Mouse (Mus musculus): ENCODE data around the gene Pgbd5.

Gene Pgbd5

DNA sequence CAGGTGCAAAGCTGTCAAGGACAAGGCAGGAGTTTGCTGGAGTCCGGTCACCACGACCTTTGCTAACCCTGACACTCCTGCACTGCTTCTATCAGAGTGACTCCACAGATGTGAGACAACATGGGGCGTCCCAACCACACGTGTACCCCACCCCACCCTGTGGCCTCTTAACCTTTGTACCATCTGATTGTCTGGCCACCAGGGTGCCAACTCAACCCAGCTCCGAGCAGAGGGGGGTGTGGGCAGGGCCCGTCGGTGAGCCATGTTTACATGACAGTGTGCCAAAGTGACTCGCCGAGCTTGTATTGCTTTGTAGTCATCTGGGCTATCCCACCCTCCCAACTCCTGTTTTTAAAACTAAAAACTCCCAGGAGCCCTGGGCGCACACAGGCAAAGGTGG lies 94.4 kb downstream of the Pgbd5 start:
- in situ Hi-C loops (cut with MboI): loop anchor here (10.0 kb wide), 1 partner anchor 290 kb away; no protein-coding TSS in a partner anchor

DNA sequence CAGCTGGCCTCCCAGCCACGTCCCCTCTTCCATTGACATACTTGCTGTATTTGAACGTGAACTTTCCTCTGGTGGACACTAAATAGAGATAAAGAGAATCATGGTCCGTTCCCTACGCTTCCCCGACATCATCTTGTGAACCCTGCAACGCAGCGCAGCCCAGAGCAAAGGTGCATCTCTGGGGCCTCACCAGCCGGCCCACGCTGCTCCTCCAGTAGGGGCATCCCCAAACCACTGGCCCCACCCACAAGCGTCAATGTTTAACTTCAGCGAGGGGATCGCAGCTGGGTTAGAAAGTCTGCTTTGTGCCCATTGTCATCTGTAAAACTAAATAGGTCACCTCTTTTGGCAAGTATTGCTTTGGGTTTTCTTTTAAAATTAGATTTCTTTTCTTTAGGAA lies 95.5 kb downstream of the Pgbd5 start:
- in situ Hi-C loops (cut with MboI): loop anchor here (10.0 kb wide), 1 partner anchor 289 kb away; no protein-coding TSS in a partner anchor

DNA sequence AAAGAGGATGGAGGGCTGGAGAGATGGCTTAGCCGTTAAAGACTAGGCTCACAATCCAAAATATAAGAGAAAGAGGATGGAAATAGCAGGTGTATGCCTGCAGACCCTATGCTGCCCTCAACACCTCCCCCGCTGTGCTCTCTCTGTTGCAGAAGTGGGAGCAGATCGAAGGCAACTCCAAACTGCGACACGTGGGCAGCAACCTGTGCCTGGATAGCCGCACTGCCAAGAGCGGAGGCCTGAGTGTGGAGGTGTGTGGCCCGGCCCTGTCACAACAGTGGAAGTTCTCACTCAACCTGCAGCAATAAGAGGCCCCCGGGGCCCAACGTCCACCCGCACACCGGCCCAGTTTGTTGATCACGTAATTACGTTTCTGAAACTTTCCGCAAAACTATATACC lies 96.3 kb downstream of the Pgbd5 start:
- in situ Hi-C loops (cut with MboI): loop anchor here (10.0 kb wide), 1 partner anchor 288 kb away; no protein-coding TSS in a partner anchor

DNA sequence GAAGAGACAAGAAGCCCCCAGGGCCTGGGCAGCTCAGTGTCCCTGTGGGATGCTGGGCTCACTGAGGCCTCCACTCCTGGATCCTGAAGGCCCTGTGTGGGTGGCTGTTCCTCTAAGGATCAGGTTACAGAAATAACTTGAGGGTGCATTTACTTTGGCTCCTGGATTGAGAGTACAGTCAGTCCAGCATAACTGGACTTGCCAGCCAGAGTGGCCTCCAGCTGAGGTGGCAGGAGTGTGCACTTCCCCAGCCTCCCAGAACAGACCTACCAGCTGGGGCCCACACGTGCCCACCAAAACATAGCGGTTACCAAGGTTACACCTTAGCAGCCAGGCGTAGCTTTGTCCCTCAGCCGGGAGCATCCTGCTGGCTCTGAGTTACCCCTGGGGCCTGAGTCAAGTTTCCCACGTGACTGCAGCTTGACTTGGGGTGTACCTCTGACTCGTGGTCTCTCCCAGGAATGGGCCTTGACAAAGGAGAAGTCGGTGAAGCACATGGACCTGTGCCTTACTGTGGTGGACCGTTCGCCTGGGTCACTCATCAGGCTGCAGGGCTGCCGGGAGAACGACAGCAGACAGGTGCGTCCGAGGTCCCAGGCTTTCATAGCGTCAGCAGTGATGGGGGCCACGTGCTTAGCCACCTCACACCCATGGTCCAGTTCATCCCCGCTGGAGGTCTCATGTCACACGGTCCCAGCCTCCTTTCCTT lies 98.9 kb downstream of the Pgbd5 start:
- in situ Hi-C loops (cut with MboI): loop anchor here (10.0 kb wide), 1 partner anchor 286 kb away; no protein-coding TSS in a partner anchor

DNA sequence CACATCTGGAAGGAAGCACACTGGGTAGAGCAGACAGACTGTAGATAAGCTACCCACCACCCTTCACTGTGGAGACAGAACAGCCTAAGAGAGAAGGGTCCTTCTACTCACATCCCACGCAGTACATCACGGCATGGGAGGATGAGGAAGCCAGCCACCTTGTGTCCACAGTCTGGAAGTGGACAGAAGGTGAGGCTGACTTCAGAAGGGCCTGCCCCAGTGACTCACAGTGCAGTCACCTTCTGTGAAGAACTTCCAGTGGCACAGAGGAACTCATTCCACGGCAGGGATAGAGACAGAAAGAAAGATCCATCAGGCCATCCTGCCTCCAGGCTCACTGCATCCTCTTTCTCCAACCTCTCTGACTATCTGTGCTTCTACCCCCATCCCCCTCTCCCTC lies 99.7 kb downstream of the Pgbd5 start:
- in situ Hi-C loops (cut with MboI): loop anchor here (10.0 kb wide), 1 partner anchor 285 kb away; no protein-coding TSS in a partner anchor

DNA sequence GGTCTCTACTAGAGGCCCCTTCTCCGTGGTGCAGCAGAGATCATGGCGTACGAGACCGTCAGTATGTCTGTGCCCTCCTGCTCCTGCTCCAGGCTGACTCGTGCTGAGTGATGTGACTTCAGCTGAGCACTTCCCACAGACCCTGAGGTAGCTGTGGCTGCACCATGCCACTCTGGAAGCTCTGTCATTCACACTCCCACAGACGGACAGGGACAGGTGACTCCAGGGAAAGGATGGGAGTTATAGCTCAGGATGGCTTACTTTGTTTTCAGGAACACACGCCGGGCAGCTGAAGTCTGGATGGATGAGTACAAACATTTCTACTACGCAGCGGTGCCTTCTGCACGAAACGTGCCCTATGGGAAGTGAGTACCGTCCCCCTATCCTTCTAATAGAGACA lies 103.2 kb downstream of the Pgbd5 start:
- in situ Hi-C loops (cut with MboI): no loop called here

DNA sequence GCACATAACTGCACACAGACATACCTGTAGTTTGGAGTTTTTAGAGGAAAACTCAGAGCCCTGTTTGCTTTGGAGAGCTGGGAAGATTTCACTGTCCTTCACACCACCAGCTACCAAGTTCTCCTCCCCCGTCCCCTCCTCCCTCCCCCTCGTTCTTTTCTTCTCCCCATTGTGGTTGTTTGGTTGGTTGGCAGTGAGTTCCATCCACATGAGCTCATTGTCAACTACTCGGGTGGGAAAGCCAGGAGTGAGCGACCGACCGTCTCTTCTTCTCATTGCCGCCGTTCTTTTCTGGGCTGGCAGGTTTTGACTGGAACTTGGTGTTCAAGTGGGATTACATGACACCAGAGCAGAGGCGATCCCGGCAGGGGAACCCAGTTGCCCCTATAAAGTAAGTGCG lies 107.8 kb downstream of the Pgbd5 start:
- in situ Hi-C loops (cut with MboI): no loop called here

DNA sequence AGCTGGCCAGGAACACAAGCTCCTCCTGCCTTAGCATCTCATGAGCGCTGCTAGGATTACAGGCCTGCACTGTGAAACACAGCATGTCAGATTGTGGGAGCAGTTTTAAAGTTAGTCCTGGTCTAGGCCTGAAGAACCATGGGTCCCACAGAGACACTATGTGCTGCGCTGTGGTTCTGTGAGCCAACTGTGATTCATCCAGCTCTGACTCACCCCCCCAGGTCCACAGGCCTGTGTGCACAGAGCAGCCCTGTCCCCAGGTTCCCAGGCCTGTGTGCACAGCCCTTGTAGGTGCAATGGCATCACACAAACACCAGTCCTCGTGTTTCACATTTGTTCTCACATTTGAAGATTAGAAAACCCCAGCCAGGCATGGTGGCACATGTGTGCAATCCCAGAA lies 108.4 kb downstream of the Pgbd5 start:
- in situ Hi-C loops (cut with MboI): no loop called here

DNA sequence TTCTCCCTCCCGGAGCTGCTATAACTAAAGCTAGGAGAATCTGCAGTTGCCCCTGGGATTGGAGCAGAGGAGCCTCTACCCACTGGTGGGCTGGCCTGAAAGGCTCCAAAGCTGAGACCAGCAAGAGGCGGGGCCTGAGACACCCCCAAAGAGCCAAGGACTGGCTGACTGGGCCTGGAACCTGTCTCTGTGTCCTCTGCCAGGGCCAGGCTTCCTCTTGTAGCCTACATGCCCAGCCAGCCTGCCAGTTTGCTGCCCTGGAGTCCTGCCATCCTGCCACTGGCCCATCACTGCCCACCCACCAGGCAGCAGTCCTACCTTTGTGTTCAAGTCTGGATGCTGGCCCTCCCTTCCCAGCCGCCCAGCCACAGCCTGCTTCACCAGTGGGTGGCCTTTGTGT lies 109.0 kb downstream of the Pgbd5 start:
- in situ Hi-C loops (cut with MboI): no loop called here

DNA sequence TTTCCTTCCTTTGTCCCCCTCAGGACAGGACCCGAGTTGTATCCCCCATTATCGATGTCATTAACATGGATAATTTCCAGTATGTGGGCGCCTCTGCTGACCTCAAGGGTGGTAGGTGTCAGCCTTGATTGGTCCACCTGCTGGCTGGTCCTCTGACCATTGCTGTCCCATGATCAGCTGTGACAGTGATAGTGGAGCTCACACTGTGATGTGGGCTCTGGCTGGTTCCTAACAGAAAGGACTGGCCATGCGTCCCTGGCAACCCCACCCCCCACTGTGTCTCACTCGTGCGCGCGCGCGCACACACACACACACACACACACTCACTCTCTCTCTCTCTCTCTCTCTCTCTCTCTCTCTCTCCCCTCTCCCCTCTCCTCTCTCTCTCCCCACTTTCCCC lies 109.8 kb downstream of the Pgbd5 start:
- in situ Hi-C loops (cut with MboI): no loop called here

DNA sequence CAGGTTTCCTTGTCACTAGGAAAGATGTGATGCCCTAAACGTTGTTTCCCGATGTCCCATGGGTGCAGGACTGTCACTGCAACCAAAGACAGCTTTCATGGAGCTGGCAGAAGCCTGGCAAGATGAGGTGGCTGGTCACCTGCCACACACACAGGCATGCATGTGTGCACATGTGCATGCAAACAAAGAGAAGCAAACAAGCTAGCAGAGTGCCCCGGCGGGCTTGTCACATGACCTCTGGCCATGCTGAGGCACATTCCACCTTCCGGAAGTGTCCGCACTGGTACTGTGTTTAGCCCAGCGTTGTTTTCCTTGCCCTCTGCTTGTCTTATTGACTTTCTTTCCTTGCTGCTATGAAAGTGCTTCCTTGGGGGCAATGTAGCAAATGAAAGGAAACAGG lies 111.2 kb downstream of the Pgbd5 start:
- in situ Hi-C loops (cut with MboI): no loop called here

DNA sequence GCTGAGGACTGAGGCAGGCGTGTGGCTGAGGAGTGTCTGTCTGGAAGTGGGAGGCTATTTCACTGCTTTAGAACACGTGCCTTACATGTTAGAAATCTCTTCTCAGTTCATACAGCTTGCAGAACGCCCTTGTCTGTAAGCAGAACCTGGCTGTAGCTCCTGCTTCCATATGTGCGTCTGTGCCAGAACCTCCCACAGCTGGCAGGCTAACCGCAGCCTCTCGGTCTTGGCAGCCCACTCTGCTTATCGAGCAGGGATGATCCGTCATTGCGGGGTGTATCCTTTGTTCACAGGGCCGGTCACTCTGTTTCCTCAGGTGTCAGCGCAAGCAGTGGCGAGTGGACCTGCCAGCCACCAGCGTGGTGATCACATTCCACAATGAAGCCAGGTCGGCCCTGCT lies 116.1 kb downstream of the Pgbd5 start:
- in situ Hi-C loops (cut with MboI): no loop called here

DNA sequence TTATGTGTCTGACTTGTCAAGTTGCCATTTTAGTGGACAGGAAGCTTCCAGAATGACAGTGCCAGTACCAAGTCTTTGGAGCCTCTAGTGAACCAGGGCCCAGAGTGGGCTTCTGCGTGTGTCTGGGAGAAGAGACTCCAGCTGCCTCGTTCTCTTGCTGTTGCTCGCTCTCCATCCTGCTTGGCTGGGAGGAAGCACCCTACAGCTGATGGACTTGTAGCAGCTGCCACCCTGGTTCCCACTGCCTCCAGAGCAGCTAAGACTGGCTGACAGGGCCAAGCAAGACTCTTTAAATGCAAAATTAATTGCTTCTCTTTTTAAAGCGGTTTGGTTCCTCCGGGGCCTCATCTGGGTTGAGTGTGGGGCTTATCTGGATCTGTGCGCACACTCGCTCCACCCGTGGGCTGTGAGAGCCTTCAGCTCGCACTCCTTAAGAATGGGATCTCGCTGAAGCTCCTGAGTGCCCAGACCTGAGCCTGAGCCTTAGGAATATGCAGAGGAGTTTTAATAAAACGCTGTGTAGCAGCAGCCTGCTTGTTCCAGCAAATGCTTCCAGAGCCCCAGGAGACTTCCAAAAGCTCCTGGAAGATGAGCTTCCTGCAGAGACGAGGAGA lies 118.1 kb downstream of the Pgbd5 start:
- in situ Hi-C loops (cut with MboI): no loop called here

DNA sequence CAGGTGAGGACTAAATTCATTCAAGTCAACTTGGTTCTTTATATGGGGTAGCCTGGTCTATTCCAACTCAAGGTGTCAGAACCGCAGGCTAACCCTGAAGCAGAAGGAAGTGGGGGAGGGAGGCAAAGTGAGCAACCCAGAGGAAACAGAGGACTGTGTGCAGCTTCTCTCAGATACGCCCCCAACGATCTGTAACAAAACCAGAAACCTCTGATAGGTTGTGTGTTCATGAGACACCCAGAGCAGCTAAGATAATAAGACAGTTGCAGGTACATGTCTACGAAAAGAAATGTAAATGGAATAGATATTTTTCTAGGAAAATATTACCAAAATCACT lies 120.2 kb downstream of the Pgbd5 start:
- in situ Hi-C loops (cut with MboI): no loop called here

Measured in mature B cell (primary cell).